Mouse (Mus musculus) midbrain, embryonic 11.5 days (tissue): ENCODE data around the gene Arhgef5. TPM values are rescaled to one million over a fixed set of nuclear protein-coding genes. Genes with fewer than 3 reads are reported as not detected.
A peak's percentile ranks its signal among the peaks of the same experiment; 100 is the strongest.
"Not testable (repeated sequence)": the region's sequence is repeated elsewhere in the genome, so short reads cannot be mapped to it uniquely, and the experiment has no call there.

Experiments
- ATAC-seq: fragments of 200-750 bp; cut with Nextera tagmentation; 2 replicates; pipeline ENCODE4 v1.8.0; 2017; ENCODE audit warnings: moderate TSS enrichment, moderate library complexity; ENCODE audit not compliant: low FRiP score
- DNase-seq: peaks from one replicate; pipeline ENCODE4 v3.0.0; 2015; ENCODE audit warnings: low spot score; ENCODE audit errors: missing footprints
- H3K27ac ChIP-seq: fragments of 300-500 bp; sonication (generic); 2 replicates; pipeline ENCODE4 v1.5.1; 2014; ENCODE audit warnings: low read depth, low read length
- H3K27me3 ChIP-seq: fragments of 300-500 bp; sonication (generic); 2 replicates; pipeline ENCODE4 v1.6.1; 2014; ENCODE audit warnings: mild to moderate bottlenecking, low read length, moderate library complexity, mixed read lengths; ENCODE audit not compliant: control insufficient read depth, insufficient read depth
- H3K36me3 ChIP-seq: fragments of 300-500 bp; sonication (generic); 2 replicates; pipeline ENCODE4 v1.6.1; 2014; ENCODE audit warnings: mild to moderate bottlenecking, low read length, moderate library complexity, mixed read lengths; ENCODE audit not compliant: control insufficient read depth, insufficient read depth
- H3K4me1 ChIP-seq: fragments of 300-500 bp; sonication (generic); 2 replicates; pipeline ENCODE4 v1.6.1; 2014; ENCODE audit warnings: low read length; ENCODE audit not compliant: control insufficient read depth, insufficient read depth
- H3K4me2 ChIP-seq: fragments of 300-500 bp; sonication (generic); 2 replicates; pipeline ENCODE4 v1.6.1; 2014; ENCODE audit warnings: mild to moderate bottlenecking, moderate library complexity
- H3K4me3 ChIP-seq: fragments of 300-500 bp; sonication (generic); 2 replicates; pipeline ENCODE4 v1.5.1; 2014; ENCODE audit warnings: low read depth, low read length
- H3K9ac ChIP-seq: fragments of 300-500 bp; sonication (generic); 2 replicates; pipeline ENCODE4 v1.6.1; 2014; ENCODE audit warnings: low read length
- H3K9me3 ChIP-seq: fragments of 300-500 bp; sonication (generic); 2 replicates; pipeline ENCODE4 v1.6.1; 2016; ENCODE audit warnings: low read length; ENCODE audit not compliant: control insufficient read depth
- WGBS: fragments of 180-500 bp; shearing (Covaris S2); extraction: QIAGEN DNeasy Blood & Tissue Kit; methylation state at CpG from one replicate; pipeline ENCODE4 v1.1.7; 2014; 5-methylcytosine and 5-hydroxymethylcytosine counted together
- polyA plus RNA-seq: library from polyadenylated mRNA; unstranded; fragments of >200 nt; fragmentation: Nextera tagmentation; extraction: Ambion mirVana; gene quantifications from 2 replicates; pipeline ENCODE4 v1.2.1, GENCODE M21; 2014

Gene Arhgef5
- polyA plus RNA-seq: 2.7 and 2.8 TPM in 2 replicates

DNA sequence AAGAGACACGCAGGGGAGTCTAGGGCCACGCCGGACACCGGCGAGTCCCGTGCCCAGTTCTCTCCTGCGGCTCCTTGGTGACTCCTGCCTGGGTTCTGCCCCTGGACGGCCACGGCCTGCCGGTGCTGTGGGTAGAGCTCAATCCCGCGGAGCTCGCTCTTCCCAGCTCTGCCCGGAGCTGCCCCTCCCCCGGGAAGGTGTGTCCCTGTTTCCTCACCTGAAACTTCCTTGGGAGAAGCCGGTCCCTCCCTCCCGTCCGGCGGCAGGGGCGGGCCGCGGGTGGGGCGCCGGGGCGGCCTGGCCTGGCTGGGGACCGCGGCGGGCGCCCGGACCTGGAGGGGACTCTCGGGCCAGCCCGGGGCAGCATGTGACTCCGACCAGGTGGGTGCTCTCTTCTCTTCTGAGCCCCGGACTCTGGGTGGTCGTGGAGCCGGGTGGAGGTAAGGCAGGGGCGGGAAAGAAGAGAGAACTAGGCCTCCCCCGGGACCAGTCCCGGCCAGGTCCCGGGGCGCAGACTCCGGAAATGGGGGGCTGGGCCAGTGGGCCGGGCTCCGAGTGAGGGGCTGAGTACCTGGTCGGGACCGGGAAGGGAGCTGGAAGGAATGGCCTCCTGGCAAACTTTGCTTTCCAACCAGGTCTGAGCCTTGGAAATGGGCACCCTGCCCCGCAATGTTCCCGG lies at the start of gene Arhgef5:
Arhgef5 (plus strand) TSS at position 220 of the 679 bp plus-strand sequence.
- Histone ChIP-seq H3K36me3 (no peaks in the 10 kb centered on the region), H3K27ac (no peak within 1 kb of the TSS), H3K4me1 (peaks cover 6% of the 10 kb centered on the region), H3K9ac (peak within 1 kb of the TSS; percentile 61), H3K4me3 (peak within 1 kb of the TSS; percentile 48), H3K9me3 (no peaks in the 10 kb centered on the region), H3K27me3 (peaks cover 22% of the 10 kb centered on the region), H3K4me2 (peak within 1 kb of the TSS; percentile 79)
- peak; percentile 91 for DNase-seq
- WGBS: under 1% methylated on average over 39 of the region's 48 CpGs
- peak; percentile 86 for ATAC-seq

DNA sequence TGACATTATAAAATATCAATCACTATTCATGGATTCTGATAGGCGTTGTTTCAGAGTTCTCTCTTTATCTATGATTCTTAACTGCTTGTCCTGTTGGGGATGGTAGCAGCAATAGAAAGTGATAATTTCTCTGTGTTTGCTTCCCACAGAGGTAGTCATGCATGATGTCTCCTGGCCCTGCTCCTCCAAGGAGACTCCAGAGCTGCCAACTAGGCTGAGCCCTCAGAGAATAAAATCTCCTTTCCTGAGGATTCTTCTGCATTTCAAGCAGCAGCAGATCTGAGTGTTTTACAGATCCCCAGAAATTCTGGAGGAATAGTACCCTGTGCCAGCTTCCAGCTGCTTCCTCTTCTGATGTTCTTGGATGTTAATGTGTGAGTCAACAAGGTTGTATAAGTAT lies 34.1 kb upstream of the Arhgef5 start, which contains the start of gene Olfr47:
Olfr47 (plus strand) TSS at position 275 of the 400 bp plus-strand sequence.
- not testable (repeated sequence) for H3K4me1 ChIP-seq, H3K9ac ChIP-seq, H3K4me2 ChIP-seq, H3K36me3 ChIP-seq, H3K27ac ChIP-seq, H3K4me3 ChIP-seq, H3K9me3 ChIP-seq, H3K27me3 ChIP-seq, DNase-seq, ATAC-seq
- WGBS: 87% methylated on average over 1 of the region's 1 CpGs

- Histone ChIP-seq H3K36me3 (no peaks in the 10 kb centered on the region), H3K9ac (no peak overlapping the region), H3K27me3 (no peaks in the 10 kb centered on the region), H3K4me3 (no peak overlapping the region), H3K4me1 (no peaks in the 10 kb centered on the region), H3K27ac (no peak overlapping the region), H3K4me2 (no peak overlapping the region), H3K9me3 (no peaks in the 10 kb centered on the region)
- WGBS: 17% methylated on average over 4 of the region's 4 CpGs
- ATAC-seq: no peak
- no peak for DNase-seq
These were observed 23.3 kb upstream of the Arhgef5 start for GRCm38 (mm10) chr6:43242061-43242460.

DNA sequence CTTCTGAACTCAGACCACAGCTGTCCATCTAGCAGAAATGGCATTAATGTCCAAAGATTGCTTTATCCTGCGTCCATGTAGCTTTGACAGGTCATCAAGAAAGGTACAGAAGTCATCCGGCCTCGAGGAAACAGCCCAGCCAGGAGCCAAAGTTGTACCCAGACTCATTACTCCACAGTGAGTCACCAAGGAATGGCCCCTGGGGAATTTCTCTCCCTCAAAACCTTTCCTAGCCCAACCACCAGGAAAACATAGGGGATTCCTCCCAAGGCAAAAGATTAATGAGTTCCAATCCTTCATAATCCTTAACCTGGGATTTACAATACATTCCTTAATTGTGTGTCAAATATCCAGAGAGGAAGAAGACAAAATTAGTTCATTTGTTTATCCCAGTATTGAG lies 18.0 kb upstream of the Arhgef5 start:
- Histone ChIP-seq H3K27me3 (no peaks in the 10 kb centered on the region), H3K27ac (no peak overlapping the region), H3K9ac (no peak overlapping the region), H3K4me2 (no peak overlapping the region), H3K9me3 (no peaks in the 10 kb centered on the region), H3K36me3 (no peaks in the 10 kb centered on the region), H3K4me3 (no peak overlapping the region), H3K4me1 (no peaks in the 10 kb centered on the region)
- WGBS: 77% methylated on average over 3 of the region's 3 CpGs
- DNase-seq: no peak
- ATAC-seq: no peak

DNA sequence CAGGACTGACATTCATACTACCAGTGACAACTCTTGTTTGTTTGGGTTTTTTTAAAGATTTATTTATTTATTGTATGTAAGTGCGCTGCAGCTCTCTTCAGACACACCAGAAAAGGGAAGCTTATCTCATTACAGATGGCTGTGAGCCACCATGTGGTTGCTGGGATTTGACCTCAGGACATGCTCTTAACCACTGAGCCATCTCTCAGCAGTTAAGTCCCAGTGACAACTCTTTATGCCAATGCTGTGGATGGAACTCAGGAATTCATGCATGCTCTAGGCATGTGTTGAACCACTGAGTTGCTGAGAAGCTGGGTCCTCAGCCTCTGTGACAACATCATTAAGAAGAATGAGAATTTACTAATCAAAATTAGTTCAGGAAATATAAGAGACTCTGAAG lies 12.4 kb upstream of the Arhgef5 start:
- ATAC-seq (no peak), DNase-seq (no peak)
- Histone ChIP-seq H3K4me3 (no peak overlapping the region), H3K36me3 (no peaks in the 10 kb centered on the region), H3K27me3 (no peaks in the 10 kb centered on the region), H3K9me3 (no peaks in the 10 kb centered on the region), H3K27ac (no peak overlapping the region), H3K4me2 (no peak overlapping the region), H3K4me1 (no peaks in the 10 kb centered on the region), H3K9ac (no peak overlapping the region)
- WGBS: 87% methylated on average over 1 of the region's 1 CpGs

DNA sequence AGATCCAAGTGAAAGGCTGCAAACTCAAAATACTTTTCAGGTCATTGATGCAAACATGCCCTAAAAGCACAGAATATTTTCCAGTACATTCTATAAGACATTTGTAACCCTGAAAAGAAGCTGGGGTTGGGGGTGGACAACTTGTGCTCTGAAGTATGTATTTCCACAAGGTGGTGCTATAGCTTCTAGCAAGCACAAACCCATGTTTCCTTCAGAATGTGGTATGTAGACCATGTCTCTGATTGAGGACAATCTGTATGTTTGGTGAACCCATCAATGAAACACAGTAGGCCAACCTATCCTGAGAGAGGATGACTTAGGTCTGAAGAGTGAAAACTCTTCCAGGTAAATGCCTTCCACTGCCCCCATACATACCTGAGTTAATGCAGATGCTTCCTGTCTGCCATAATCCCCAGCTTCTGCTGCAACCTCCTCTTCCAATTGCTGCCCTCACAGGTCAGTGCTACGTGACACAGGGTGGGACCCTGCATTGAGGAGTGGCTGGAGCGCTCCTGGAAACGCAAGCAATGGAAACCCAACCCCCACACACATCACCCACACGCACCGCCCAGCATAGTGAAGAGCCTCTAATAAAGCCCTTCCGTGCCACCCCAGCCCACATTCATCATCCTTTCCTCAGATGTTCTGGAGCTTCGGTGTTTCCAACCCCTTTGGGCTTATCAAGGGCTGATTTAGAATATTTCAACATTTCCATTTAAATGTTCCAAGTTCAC lies 11.0 kb upstream of the Arhgef5 start:
- WGBS: 68% methylated on average over 7 of the region's 7 CpGs
- Histone ChIP-seq H3K27ac (no peak overlapping the region), H3K4me3 (no peak overlapping the region), H3K9me3 (no peaks in the 10 kb centered on the region), H3K36me3 (no peaks in the 10 kb centered on the region), H3K4me2 (no peak overlapping the region), H3K27me3 (no peaks in the 10 kb centered on the region), H3K9ac (no peak overlapping the region), H3K4me1 (no peaks in the 10 kb centered on the region)
- ATAC-seq (peak; percentile 11; the same call in 1 of the 2 replicates), DNase-seq (no peak)

DNA sequence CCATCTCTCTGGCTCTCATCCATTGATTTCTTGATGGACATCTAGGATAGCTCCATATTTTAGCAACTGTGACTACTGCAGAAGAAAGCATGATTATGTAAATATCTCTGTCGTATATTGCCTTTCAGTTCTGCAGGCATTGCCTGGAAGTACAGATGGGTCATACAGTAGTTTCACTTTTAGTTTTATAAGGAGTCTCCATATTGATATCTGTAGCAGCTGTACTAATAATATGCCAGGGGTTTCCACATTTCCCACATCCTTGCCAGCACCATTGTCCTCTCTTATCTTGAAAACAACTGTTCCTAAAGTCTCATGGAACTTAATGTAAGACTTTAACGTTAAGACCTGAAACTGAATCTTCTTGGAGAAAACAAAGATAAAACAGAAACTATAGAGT lies 4.6 kb upstream of the Arhgef5 start:
- H3K9ac ChIP-seq: no peak overlapping the region
- ATAC-seq (no peak), DNase-seq (no peak)
- peaks cover 8% of the 10 kb centered on the region for H3K27me3 ChIP-seq
- H3K4me3 ChIP-seq: no peak overlapping the region
- no peak overlapping the region for H3K4me2 ChIP-seq
- H3K4me1 ChIP-seq: peaks cover 4% of the 10 kb centered on the region; the same call in 1 of the 2 replicates
- no peak overlapping the region for H3K27ac ChIP-seq
- no peaks in the 10 kb centered on the region for H3K36me3 ChIP-seq
- WGBS: 77% methylated on average over 2 of the region's 2 CpGs
- no peaks in the 10 kb centered on the region for H3K9me3 ChIP-seq

- ATAC-seq: peak; percentile 18
- Histone ChIP-seq H3K9ac (peak overlapping the region; percentile 61; the same call in 1 of the 2 replicates), H3K36me3 (no peaks in the 10 kb centered on the region), H3K4me2 (peak overlapping the region; percentile 79), H3K4me1 (peaks cover 6% of the 10 kb centered on the region), H3K9me3 (no peaks in the 10 kb centered on the region), H3K27me3 (peaks cover 22% of the 10 kb centered on the region), H3K27ac (no peak overlapping the region), H3K4me3 (peak overlapping the region; percentile 48; the same call in 1 of the 2 replicates)
- 5% methylated on average over 8 of the region's 8 CpGs for WGBS
- no peak for DNase-seq
These were observed 974 bp downstream of the Arhgef5 start for GRCm38 (mm10) chr6:43266356-43266755.

DNA sequence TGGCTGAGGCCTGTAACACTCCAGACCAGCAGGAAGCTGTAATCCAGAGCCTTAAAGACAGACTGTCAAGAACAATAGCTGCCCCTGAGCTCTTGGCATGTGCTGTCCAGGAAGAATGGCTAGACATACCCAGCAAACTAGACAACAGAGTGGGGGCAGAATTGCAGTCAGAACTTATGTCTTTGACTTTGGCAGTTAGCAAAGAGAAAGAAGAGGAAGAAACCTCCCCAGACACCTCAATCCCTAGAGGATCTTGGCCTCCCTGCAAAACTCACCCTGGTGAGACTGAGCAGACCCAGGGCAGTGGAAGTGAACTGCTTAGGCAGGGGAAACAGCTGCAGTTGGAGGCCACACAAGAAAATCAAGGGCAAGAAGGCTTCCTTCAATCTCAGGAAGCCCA lies 7.2 kb downstream of the Arhgef5 start:
- no peaks in the 10 kb centered on the region for H3K4me1 ChIP-seq
- DNase-seq (no peak), ATAC-seq (no peak)
- no peak overlapping the region for H3K4me2 ChIP-seq
- H3K27ac ChIP-seq: no peak overlapping the region
- H3K4me3 ChIP-seq: no peak overlapping the region
- H3K9me3 ChIP-seq: no peaks in the 10 kb centered on the region
- no peaks in the 10 kb centered on the region for H3K36me3 ChIP-seq
- no peak overlapping the region for H3K9ac ChIP-seq
- H3K27me3 ChIP-seq: no peaks in the 10 kb centered on the region
